18 mouse cellular contexts compared by ENCODE assay signal in the genomic region with DNA sequence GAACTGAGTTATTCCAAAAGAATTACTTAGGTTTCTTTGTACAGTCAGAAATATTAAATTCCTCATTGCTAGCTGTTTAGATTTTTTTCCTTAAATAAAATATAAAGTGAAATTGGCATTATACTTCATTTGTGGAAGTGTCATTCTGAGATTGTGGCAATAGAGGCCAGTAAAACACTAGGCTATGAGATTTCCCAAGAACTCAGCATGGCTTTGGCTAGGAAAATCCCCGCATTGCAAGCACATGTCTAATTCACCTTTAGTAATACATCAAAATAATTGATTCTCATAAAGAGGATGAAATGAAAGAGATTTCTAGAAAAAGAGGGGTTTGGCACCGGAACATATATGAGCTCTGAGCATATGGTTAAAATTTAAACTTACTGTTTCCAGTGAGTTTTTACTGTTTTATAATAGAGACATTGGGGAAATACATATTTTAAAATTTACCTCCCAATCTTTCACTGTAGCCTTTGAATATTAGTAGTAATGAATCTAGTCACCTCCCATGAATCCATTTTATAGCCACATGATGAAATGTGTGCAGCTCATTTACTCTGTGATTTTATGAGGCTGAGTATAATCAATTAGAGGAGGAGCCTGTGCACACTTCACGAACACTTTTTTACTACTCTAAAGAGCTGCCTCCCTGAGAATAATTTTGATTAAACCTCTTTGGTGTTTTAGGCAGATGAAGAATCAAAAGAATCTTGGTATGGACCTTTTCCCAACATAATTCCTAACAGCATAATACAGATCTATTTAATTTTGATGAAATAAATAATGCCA.
DNase-seq lines count a peak whose midpoint lies in the region; TF ChIP-seq lines count a peak whose summit lies in the region.
"Had no signal": no experiment of that assay in that cellular context is flagged by ENCODE, and none has a peak within 500 bp of the region (broad histone marks: within the 10 kb centered on the region; RNA-seq: fewer than 3 reads in every experiment).

No protein-coding gene starts in this region.

- H3K4me1 ChIP-seq in CH12.LX (ENCODE audit: control insufficient read depth in 1 of 2, insufficient read depth in 2 of 2) = no peaks in the 10 kb centered on the region
- H3K4me1 ChIP-seq: heart, embryonic 15.5 days; liver, embryonic 13.5 days; lung, embryonic 15.5 days; midbrain, embryonic 13.5 days had no signal

- no peaks in the 10 kb centered on the region for H3K27me3 ChIP-seq in CH12.LX (replicated peaks)
- H3K27me3 ChIP-seq: heart, embryonic 15.5 days; liver, embryonic 13.5 days; lung, embryonic 15.5 days; midbrain, embryonic 13.5 days had no signal

- TF ChIP-seq POLR2A in CH12.LX (IDR thresholded peaks at IDR 0.05; ENCODE audit: low read depth, low read length) = no peak

- no peaks in the 10 kb centered on the region for H3K36me3 ChIP-seq in CH12.LX (replicated peaks in 1 of 2; ENCODE audit: control insufficient read depth in 1 of 2, insufficient read depth in 1 of 2, low read length in 1 of 2)
- H3K36me3 ChIP-seq: heart, embryonic 15.5 days; liver, embryonic 13.5 days; lung, embryonic 15.5 days; midbrain, embryonic 13.5 days had no signal

- H3K9ac ChIP-seq in CH12.LX (ENCODE audit: insufficient read depth, low read depth) = no peak overlapping the region
- H3K9ac ChIP-seq: heart, embryonic 15.5 days; liver, embryonic 13.5 days; lung, embryonic 15.5 days; midbrain, embryonic 13.5 days had no signal

- no peak overlapping the region for H3K27ac ChIP-seq in left cerebral cortex, adult 2 months
- H3K27ac ChIP-seq in CH12.LX (ENCODE audit: insufficient read depth, low read depth) = no peak overlapping the region
- H3K27ac ChIP-seq: heart, adult 2 months; heart, embryonic 15.5 days; liver, embryonic 13.5 days; lung, embryonic 15.5 days; macrophage; midbrain, embryonic 13.5 days had no signal

- H3K4me3 ChIP-seq in left cerebral cortex, adult 2 months = no peak overlapping the region
- H3K4me3 ChIP-seq in CH12.LX (replicated peaks in 1 of 3; ENCODE audit: low read depth in 2 of 3, low read length in 2 of 3, poor library complexity in 1 of 3) = no peak overlapping the region
- H3K4me3 ChIP-seq: erythroblast, embryonic 14.5 days; heart, adult 2 months; heart, embryonic 15.5 days; liver, embryonic 13.5 days; lung, embryonic 15.5 days; midbrain, embryonic 13.5 days had no signal

- in situ Hi-C loops in CH12.LX (cut with MboI; ENCODE audit: low pct_ligation_motif_present, low pct_unique_long_range_greater_than_20kb, low sequenced_read_pairs) = no loop called here

- no peaks in the 10 kb centered on the region for H3K9me3 ChIP-seq in CH12.LX (replicated peaks; ENCODE audit: low read length)
- H3K9me3 ChIP-seq: heart, embryonic 15.5 days; liver, embryonic 13.5 days; lung, embryonic 15.5 days; midbrain, embryonic 13.5 days had no signal

- TF ChIP-seq EP300 in CH12.LX (IDR thresholded peaks at IDR 0.05; ENCODE audit: low read length) = no peak

- H3K79me2 ChIP-seq in CH12.LX (replicated peaks; ENCODE audit: control insufficient read depth, extremely low read depth, insufficient read depth, poor library complexity, severe bottlenecking) = no peaks in the 10 kb centered on the region

- intact Hi-C loops in left cerebral cortex, adult 2 months (cut with DNase I) = no loop called here
- intact Hi-C loops in left cerebral cortex, postnatal 4 days (cut with DNase I) = no loop called here

- peak; percentile 34 for TF ChIP-seq RAD21 in CH12.LX (IDR thresholded peaks at IDR 0.05; ENCODE audit: low read depth, low read length)

- H3K4me2 ChIP-seq in CH12.LX (ENCODE audit: insufficient read depth, low read depth, poor library complexity, severe bottlenecking) = no peak overlapping the region
- H3K4me2 ChIP-seq: heart, embryonic 15.5 days; liver, embryonic 13.5 days; lung, embryonic 15.5 days; midbrain, embryonic 13.5 days had no signal

- TF ChIP-seq CTCF in left cerebral cortex, adult 2 months (IDR thresholded peaks at IDR 0.05) = peak; percentile 55
- TF ChIP-seq CTCF in CH12.LX (conservative IDR thresholded peaks at IDR 0.05 in 1 of 2, IDR thresholded peaks at IDR 0.05 in 1 of 2; ENCODE audit: low read depth in 2 of 2, low read length in 2 of 2) = no peak

- peak; percentile 24 for DNase-seq in embryo, embryonic 11 days
- DNase-seq in embryo, embryonic 10 days (ENCODE audit: low spot score) = no peak
- DNase-seq in left cerebral cortex, adult 2 months (ENCODE audit: extremely low spot score in 1 of 2, low spot score in 2 of 2) = no peak
- DNase-seq in left cerebral cortex, postnatal 4 days = no peak
- no peak for DNase-seq in CH12.LX (ENCODE audit: extremely low read depth)
- peak; percentile 19 for DNase-seq in forelimb bud, embryonic 11.5 days (ENCODE audit: low read depth, low spot score)
- DNase-seq in heart, adult 11 months = no peak
- DNase-seq in frontal cortex, postnatal 10 days (ENCODE audit: low spot score in 2 of 2) = no peak
- DNase-seq: adrenal gland, postnatal 10 days; cerebellum, adult 8-10 months; gastrocnemius, postnatal 10 days; heart, adult 2 months; liver, embryonic 13.5 days had no signal

- dilution Hi-C loops in CH12.LX (cut with MboI; ENCODE audit: extremely low pct_ligation_motif_present, extremely low pct_unique_long_range_greater_than_20kb, low sequenced_read_pairs) = no loop called here

TF ChIP-seq in CH12.LX, 34 proteins besides CTCF, POLR2A, EP300 and RAD21:
- no peak for TF ChIP-seq TBP (conservative IDR thresholded peaks at IDR 0.05; ENCODE audit: low read depth, low read length)
- TF ChIP-seq SIN3A (IDR thresholded peaks at IDR 0.05; ENCODE audit: low read length) = no peak
- no peak for TF ChIP-seq ZMIZ1 (IDR thresholded peaks at IDR 0.05; ENCODE audit: low read depth, low read length)
- no peak for TF ChIP-seq PAX5 (IDR thresholded peaks at IDR 0.05; ENCODE audit: low read length)
- TF ChIP-seq NELFE (IDR thresholded peaks at IDR 0.05; ENCODE audit: low read depth, low read length) = no peak
- TF ChIP-seq ZNF384 (IDR thresholded peaks at IDR 0.05; ENCODE audit: low read depth, low read length) = no peak

Comparison
In these comparisons a context has a peak if more than half of its experiments do, and no peak if none do; other contexts are left out.
1. DNase-seq: peak in embryo, embryonic 11 days (single experiment) and forelimb bud, embryonic 11.5 days (single experiment); none in embryo, embryonic 10 days (single experiment), left cerebral cortex, adult 2 months (0 of 2), left cerebral cortex, postnatal 4 days (single experiment), CH12.LX (single experiment), heart, adult 11 months (single experiment) and frontal cortex, postnatal 10 days (0 of 2).